Mouse (Mus musculus) urinary bladder, postnatal 25 days (tissue): ENCODE data around the gene Wnt7a.

ENCODE experiments used
- DNase-seq: peaks from one replicate; pipeline ENCODE4 v3.0.0; 2022; ENCODE audit warnings: low spot score

The Wnt7a gene

DNA sequence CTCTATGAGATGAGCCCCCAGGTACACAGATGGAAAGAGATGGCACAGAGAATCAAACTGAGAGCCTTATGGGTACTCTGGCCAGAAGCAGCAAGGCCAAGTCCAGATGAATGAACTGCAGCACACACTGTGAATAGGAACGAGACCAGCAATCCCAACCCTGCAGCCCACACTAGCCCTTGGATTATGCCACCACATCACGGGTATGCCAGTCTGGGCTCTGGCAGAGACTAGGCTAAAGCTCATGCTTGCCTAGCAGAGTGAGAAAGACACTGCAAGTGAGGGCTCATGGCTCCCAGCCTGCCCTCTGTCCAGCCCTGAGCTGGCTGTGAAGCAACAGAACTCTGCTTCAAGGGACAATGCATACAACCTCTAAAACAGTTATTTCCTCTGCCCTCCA lies 26.7 kb downstream of the Wnt7a start:
- no peak for DNase-seq

DNA sequence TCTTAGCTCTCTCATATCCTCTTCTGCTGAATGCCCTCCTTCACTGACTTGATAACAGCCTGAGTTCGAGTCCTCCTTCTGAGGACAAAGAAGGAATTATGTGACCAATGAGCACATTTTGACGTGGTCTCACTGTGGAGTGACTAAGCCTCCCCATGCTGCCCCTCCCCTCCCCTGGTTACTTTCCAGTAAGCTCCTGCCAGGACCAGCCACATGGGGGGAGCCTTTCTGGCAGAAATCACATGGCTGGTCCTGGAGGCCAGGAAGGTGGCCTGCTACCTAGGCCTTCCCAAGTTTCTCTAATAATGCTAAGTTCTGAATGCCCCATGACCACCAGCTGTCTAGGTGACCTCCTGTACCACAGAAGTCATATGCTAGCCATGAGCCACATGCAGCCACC lies 27.3 kb downstream of the Wnt7a start:
- no peak for DNase-seq

DNA sequence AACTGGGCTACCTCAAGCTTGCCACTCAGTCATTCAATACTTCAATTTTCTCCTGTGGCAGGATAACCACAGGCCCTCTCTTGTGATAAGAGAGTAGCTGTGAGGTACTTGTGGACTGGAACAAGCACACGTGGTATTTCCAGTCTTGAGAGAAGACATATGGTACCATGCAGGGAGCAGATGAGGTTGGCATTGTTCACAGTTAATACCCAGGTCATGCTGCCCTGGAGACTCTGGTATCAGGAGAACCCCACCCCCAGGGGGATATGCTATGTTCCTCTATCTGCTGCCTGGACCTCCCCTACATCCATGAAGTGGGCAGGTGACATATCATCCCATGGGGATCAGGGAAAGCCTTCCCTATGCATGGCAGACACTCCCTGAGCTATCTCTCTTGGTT lies 27.9 kb downstream of the Wnt7a start:
- DNase-seq: no peak

DNA sequence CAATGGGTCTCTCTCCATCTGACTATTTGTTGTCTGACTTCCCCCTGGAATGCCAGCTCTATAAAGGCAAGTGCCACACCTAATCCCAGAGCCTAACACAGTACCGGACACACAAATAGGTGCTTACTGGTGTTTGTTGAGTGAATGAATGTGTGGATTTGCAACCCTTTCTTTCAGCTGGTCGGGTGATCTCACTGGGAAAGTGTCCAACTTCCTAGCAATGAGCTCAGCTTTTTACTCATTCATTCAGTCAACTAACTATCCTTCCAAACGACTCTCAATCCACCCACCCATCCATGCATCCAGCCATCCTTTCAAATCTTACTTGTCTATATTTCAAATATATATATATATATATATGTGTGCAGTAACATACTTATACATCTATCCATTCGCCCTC lies 31.3 kb downstream of the Wnt7a start:
- DNase-seq: no peak

DNA sequence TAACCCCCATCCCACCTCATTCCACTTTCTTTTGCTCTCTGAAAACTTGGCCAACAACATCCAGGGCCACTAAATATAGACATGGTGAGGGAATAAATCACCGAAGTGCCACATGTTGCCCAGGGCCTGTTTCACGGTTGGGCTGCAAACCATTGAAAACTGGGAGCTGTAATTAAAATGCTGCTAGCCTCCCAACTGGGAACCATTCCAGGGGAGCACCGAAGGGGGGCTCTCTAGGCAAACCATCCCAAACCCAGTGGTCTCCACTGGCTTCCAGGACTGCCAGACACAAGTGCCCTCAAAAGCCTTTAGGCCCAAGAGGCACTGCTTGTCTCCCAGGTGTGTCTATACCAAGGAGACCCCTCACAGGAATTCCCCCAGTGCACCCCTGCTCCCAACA lies 31.9 kb downstream of the Wnt7a start:
- DNase-seq: no peak

DNA sequence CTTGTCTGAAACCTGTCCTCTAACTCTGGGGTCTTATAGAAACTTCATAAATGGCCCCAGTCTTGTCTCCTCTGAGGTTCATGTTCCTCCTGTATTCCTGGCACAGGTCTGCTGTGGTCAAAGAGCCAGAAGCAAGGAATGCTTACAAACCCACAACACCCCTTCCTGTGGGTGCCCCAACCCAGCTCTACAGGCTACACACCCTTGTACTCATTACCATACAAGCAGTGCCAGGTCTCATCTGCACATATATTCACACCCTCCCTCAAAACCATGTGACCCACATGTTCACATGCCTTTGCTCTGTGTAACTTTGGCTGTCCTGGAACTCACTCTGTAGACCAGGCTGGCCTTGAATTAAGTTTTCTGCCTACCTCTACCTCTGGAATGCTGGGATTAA lies 38.2 kb downstream of the Wnt7a start:
- DNase-seq: no peak

DNA sequence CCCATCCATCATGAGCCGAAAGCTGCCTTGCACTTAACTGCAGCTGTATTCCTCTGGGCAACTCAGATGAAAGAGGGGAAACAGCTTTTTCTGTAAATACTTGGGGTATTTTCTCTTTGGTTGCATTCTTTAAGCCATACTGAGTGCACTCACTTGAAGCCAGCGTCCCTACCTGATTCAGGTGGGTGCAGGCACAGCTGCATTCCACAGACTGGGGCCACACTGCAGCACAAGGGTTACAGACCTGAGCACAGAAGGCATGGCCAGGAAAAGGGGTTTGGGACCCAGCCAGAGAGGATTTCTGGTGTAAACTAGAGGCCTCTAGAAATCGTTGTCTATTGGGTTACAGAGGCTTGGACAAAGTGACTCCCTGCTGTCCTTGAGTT lies 38.6 kb downstream of the Wnt7a start:
- DNase-seq: no peak

DNA sequence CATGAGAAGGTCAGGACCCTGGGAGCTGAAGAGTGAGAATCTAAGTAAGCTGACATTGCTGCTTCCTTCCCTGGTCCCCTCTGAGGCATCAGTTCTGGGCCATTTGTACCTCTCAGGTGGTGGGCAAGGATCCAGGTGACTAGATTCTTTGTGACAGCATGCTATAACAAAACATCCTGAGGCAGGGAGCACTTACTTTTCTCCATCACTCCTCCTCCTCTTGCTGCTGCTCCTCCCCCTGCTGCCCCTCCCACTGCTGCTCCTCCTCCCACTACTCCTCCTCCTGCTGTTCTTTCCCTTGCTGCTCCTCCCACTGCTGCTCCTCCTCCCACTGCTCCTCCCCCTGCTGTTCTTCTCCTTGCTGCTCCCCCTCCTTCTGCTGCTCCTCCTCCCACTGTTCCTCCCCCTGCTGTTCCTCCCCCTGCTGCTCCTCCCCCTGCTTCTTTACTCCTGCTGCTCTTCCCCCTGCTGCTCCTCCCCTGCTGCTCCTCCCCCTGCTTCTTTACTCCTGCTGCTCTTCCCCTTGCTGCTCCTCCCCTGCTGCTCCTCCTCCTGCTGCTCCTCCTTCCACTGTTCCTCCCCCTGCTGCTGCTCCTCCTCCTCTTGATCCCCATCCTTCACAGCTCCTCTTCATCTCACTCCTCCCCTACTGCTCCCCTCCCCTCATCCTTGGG lies 39.1 kb downstream of the Wnt7a start:
- DNase-seq: no peak

DNA sequence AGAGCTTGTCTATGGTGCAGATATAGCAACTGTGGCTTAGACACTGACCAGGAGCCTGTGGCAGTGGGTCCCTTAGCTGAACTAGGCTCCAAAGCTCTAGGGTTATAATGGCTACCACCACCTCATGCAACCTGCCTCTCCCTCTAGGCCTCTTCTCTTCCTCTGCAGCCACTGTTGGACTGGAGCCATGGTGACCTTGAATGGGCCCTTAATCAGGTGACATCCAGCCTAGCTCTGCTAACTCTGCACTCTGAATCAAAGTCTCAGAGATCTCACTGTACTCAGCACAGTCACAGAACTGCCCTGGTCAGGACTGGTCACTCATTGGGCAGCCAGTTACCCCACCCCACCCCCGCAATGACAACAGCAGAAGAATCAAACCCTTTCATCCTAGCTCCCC lies 44.4 kb downstream of the Wnt7a start:
- no peak for DNase-seq

DNA sequence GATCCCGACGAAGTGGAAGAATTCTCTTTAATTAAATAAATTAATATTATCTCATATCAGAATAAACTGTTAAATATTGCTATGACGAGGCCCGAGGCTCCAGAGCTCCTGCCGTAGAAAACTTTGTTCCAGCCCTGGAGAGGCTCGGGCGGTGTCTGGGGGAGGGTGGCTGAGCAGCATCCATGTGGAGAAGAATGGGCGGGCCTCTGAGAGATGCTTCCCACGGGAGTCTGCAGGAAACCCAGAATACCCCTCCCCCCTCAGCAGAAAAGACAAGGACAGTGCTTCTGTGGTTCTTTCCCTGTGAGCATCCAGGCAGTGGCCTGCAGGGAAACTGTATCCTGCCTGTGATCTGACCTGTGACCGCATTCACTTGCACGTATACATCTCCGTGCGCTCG lies 45.7 kb downstream of the Wnt7a start:
- no peak for DNase-seq

DNA sequence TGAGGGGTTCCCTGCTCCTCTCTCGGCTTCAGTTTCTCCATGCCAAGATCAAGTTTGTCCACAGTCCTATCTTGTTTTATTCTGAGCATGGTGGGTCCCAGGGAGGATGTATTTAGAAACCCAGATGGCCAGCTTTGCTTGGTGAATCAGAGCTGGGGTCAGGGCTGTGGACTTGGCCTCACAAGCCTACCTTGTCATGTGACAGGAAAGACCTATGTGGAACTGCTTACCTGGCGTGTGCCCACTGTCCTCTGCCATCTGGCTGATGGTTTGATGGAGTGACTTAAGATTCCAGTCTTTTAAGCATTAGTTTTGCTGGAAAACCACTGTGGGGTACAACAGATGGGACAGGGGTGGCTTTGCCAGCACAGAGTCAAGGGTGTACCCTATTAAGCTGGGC lies 48.4 kb downstream of the Wnt7a start:
- no peak for DNase-seq

DNA sequence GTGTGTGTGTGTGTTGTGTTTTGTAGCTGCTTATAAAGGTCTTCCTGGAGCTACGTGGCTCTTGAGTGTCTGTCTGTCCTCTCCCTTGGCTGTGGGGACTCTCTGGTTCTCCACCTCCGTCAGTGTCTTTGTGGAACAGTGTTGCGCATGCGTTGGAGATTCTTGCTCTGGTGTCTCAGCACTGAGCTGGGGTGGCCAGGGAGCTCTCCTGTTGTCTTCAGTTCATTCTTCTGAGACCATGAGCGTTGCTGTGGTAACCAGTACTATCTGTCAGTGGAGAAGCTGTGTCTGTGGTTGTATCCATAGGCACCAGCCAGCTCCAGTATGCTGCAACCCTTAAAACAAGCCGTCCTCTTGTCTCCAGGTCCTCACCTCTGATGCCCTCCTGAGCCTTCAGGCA lies 50.2 kb downstream of the Wnt7a start:
- no peak for DNase-seq

DNA sequence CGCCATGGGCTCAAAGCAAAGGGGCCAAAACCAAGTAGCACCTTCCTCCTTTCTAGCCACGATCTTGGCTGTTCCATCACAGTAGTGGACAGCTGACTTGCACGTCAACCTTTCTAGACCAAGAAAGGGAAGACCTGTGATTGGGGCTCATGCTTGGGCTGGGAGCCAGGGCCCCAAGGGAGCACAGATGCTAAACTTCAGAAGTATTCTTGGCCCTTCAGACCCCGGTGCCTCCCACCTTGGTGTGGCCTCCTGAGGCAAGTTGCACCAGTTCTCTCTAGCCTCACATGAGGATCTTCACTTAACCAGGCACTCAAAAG lies 50.8 kb downstream of the Wnt7a start:
- DNase-seq: no peak

DNA sequence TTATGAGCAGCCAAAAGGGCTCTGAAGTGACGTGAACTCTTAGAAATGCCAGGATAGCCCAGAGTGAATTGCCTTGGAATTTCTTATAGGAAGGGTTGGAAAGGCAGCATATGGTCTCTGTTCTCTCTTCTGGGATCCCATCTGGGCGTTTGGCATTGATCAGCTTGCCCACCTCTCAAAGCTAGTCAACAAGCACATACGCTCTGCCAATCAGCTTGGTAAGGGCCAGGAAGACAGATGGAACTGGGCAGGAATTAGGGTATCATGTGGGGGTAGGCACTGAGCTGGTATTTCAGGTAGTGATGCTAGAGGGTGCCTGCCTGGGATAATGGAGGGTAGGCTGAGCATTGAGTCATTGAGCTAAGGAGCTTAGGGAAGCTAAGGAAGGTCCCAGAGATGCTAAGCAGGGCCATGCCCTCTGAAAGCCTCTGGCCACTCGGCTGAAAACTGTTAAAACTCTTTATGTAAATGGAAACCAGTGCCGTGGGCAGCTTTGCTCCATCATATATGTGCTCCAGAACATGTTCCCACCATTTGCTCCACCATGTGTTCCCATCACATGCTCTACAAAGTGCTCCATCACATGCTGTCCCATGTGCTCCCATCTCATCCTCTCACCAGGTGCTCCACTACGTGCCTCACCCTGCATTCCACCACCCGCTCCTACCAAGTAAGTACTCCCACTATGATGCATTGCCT lies 51.3 kb downstream of the Wnt7a start:
- no peak for DNase-seq

DNA sequence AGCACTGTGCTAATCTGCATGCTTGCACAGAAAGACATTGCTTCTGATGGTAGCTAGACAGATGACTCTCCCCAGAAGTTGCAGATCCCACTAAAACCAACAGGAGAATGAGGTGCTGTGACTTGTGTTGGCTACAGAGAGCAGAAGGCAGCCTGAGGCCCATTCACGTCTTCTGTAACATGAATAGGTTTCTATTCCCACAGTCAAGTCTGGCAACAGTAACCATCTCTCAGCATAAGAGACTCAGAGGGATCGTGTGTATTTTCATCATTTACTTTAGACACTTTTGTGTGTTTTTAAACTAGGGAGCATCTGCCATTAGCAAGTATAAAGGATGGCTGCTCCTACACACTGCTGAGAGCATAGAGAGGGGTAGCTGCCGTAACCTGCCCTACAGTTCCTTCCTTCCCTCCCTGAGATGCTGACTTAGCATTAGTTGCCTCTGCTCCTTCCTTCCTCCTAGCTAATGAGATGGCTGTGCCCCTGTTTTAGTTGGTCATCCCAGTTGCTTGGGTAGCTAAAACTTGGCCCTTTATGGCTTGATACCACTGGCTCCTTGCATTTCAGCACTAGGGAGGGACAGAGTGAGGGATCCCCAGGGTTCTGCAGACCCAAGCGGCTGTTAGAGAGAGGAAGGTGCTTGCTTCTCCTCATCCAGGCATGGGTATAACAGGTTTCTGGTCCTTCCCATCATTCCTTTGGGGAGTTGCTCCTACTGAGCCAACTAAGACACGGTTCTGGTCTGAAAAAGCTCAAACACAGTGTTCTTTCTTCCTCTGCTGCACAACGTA lies 52.1 kb downstream of the Wnt7a start:
- DNase-seq: no peak

DNA sequence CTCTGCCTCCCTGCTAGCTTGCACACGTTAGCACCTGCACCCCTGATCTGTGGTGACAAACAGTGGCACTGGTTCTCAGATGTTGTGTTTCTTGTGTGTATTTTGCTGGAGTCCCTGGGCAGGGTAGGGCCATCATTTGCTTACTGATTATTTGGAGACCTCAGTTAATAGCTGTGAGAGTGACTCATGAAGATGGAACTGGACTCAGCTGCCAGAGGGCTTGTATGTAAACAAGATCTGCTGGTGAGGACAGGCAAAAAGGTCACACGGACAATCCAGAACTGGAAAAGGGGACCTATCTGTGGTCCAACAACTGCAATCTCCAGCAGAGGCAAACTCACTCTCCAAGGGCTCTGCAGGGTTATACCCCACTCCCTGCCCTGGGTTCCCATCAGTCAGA lies 52.8 kb downstream of the Wnt7a start:
- no peak for DNase-seq

DNA sequence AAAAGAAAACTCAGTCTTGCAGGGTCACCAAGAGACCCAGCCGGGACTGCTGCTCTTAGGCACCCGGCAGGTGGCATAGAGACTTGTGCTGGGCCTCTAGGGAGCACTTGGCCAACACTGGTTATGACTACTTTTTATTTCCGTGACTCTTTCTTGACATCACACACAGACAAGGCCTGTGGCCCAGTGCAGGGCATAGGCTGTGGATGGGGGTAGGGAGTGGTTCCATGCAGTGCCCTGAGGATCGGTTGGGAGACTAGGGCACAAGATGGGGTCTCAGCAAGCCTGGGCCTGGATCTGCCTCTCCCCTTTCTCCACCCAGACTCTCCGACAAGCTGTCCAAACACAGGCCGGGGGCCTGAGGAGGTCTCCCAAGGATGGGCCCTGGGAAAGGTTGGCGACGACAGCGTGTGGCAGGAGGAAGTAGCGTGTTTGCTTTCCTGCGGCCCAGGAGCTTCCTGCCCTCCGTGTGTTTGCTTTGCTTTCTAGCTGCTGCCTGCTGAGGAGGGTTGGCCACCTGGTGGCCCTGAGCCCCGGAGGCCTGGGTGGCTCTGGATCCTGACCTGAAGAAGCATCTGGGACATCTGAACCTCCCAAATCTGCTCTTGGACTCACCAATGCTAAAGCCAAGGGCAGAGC lies 53.8 kb downstream of the Wnt7a start:
- DNase-seq: no peak

DNA sequence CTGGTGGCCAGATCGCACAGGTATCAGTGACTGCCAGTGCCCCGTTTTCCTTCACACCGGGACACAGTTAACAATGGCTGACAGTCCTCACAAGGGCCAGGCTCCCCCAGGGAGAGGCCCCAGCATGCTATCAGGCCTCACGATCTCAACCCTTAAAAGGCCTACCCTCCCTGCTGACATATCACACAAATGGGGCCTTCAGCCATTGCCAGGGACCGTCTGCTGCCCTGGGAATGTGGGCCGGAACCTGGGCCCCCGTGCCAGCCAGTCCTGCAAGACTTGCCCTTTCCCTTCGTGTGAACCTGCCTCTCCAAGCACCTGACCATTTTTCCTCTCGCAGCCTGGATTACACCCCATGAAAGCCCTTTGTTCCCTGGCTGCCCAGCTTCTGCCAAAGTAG lies 61.5 kb downstream of the Wnt7a start:
- DNase-seq: no peak

DNA sequence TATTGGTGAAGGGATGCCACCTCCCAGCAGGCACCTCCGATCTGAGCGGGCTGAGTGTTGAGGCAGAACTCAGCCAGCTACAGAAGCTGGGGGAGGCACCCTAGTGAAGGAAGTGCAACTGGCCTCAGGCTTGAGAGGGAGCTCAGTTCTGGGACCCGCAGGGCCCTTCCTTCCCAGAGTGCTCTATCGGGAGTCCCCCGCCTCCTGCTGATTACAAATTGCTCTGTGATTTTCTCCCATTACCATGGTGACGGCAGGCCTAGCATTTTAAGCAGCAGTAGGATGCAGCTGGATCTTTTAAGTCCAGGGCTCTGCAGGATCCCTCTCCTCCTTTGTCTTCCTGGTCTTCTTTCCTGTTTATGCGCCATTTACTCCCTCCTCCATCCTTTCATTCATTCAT lies 63.4 kb downstream of the Wnt7a start:
- DNase-seq: no peak

DNA sequence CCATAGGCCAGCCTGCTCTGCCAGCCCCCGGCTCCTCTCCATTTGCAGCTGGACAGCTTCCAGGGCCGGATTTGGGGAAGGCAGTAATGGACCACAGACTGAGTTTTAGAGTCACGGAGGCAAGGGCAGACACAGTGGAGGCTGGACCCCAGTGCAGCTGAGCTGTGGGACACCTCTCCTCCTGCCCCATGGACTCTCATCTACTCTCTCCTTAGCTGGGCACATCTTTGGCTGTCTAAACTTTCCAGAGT lies 64.3 kb downstream of the Wnt7a start:
- no peak for DNase-seq

DNA sequence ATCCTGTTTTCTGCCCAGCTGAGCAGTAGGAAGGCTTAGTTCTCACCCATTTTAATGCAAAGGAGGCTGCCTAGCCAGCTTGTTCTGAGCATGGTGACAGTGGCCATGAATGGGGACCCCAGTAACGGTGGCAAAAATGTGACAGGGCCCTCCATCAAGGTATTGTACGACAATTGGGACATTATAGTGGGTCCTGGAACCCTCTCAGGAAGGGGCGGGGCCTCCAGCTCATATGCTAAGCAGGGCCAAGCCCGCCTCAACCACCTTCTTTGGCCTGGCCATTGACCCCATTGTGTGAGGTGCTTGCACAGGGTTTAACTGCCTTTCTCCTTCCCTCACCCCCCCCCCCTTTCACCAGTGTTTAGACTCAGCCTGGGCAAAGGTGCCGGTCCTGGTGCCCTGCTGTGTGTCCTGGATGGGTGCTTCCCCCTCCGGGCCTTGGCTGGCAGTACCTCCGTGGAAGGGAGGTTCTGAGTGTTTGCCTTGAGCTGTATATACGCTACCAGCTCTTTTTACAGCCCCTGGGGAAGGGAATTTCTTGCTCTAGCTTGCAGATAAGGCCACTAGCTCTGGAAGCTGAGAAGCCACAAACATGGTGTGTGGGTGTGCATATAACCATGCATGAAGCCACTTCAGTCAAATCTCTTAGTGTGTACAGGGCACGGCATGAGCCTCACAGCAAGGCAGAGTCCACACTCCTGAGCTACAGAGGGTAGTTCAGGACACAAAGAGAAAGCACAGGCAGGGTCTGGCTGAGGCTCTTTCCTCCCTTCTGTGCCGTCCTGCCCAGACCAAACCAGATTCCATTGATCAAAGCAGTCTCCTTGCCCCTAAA lies 64.9 kb downstream of the Wnt7a start:
- DNase-seq: no peak

DNA sequence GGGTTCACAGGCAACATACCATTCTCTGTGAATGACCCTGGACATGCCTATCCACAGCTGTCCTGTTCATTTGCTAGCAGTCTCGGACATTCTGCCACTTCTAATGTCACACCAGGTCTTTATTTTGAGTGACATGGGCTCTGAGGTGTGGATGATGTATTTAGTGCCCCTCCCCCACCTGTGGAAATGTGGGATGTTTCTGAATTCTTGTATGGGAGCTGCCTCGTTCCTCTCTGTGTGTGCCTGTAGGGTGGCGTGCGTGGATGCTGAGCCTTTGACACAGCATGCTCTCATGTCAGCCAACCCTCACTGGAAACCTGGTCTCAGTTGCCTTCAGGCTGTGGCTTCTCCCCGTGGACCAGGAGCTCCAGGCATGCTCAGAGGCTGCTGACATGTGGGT lies 66.1 kb downstream of the Wnt7a start:
- no peak for DNase-seq
